Mouse (Mus musculus): Measurements from ENCODE around the gene Cyb5d1. TPM values are rescaled to one million over a fixed set of nuclear protein-coding genes. Genes with fewer than 3 reads are reported as not detected.
"Not testable (repeated sequence)": the region's sequence is repeated elsewhere in the genome, so short reads cannot be mapped to it uniquely, and the experiment has no call there.

Cyb5d1 gene
- polyA plus RNA-seq, 1 experiment from 2014 or later = 29.7 TPM

- Histone ChIP-seq H3K9me3 (replicated peaks) (no peaks in the 10 kb centered on the region), H3K27me3 (replicated peaks) (peaks cover 5% of the 10 kb centered on the region; the same call in 1 of the 2 replicates), H3K4me1 (peaks cover 28% of the 10 kb centered on the region), H3K4me2 (no peak overlapping the region), H3K4me3 (replicated peaks) (no peak overlapping the region), H3K27ac (replicated peaks) (no peak overlapping the region), H3K9ac (replicated peaks) (no peak overlapping the region), H3K36me3 (peaks cover 64% of the 10 kb centered on the region)
- ATAC-seq (ENCODE audit: low FRiP score) = no peak
- 75% methylated on average over 25 of the region's 25 CpGs for whole genome bisulfite sequencing
These were observed 4.8 kb upstream of the Cyb5d1 start for GRCm38 (mm10) chr11:69400083-69400850.

DNA sequence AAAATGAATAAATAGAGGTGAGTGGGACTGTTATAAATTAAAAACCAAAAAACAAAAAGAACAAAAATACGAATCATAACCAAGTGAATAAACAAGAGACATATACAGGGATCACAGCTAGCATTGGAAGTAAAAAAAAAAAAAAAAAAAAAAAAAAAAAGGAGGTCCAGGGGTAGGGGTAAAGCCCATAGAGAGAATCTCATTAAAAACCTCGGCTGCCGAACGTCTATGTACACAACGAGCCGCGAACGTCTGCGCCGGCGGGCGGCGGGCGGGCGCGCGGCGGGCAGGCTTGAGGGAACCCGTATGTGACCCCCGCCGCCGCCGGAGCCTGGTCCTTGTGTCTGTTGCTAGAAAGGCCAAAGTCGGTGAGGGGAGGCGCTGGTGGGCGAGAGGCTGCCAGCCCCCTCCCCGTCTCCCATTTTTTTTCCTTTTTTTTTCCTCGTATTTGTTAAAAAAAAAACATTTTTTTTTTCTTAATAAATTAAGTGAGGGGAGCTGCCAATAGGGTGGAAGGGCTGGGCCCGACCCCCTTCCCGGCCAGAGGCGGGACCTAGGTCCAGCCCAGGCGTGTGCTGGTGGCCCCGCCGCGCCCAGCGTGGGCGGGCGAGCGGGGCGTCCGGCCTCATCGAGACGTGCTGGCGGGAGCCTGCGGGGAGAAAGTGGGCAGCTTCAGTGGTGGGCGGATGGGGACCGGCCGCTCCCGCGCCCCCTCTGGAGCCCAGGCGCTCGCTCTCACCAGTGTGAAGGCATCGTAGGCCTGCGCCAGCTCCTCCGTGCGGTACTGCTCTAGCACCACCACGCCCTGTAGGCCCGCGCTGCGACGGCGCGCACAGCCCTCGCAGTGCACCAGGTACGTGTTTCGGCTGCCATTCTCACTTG is 4.0 kb upstream of the Cyb5d1 start:
- H3K4me2 ChIP-seq = 0 out of 2 replicates have a peak overlapping the region, but pooled peaks have one; percentile 2

DNA sequence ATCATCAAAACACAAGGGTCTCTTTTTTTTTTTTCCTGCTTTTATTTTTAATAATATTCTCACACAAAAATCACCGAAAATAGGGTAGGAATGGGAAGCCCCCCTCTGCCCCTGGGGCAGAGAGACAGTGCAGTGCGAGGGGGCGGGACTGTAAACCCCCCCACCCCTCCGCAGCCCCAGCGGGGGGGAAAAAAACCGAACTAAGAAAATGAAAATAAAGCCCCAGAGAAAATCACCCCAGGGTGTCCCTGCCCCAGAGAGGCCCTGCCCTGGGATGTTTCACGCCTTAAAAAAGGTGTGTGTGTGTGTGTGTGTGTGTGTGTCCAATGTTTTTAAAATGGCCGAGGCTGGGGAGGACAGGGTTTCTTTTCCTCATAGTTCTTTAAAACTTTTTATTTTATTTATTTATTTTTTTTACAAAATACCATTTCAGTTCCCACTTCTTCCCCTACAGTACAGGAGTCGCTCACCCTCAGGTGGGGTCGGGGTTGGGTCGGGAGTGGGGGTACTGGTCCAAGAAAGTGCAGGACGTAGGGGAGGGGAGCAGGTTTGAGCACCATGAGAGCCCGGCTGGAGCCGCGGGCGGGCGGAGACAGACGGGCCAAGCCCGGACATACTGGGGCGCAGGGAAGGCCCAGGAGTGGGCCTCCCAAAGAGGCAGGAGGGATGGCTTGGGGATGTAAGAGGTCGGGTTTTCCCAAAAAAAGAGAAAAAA is 3.2 kb upstream of the Cyb5d1 start:
- 23% methylated on average over 21 of the region's 21 CpGs for WGBS

More for the DNA sequence above, 4.0 kb upstream of the Cyb5d1 start:
- no peaks in the 10 kb centered on the region for H3K9me3 ChIP-seq (replicated peaks)
- no peak overlapping the region for H3K9ac ChIP-seq (replicated peaks)
- peaks cover 30% of the 10 kb centered on the region for H3K4me1 ChIP-seq
- WGBS = 26% methylated on average over 65 of the region's 66 CpGs
- H3K27ac ChIP-seq (replicated peaks) = no peak overlapping the region
- H3K27me3 ChIP-seq (replicated peaks) = peaks cover 5% of the 10 kb centered on the region; the same call in 1 of the 2 replicates
- H3K4me3 ChIP-seq (replicated peaks) = no peak overlapping the region
- no peak for ATAC-seq (ENCODE audit: low FRiP score)
- peaks cover 56% of the 10 kb centered on the region for H3K36me3 ChIP-seq

DNA sequence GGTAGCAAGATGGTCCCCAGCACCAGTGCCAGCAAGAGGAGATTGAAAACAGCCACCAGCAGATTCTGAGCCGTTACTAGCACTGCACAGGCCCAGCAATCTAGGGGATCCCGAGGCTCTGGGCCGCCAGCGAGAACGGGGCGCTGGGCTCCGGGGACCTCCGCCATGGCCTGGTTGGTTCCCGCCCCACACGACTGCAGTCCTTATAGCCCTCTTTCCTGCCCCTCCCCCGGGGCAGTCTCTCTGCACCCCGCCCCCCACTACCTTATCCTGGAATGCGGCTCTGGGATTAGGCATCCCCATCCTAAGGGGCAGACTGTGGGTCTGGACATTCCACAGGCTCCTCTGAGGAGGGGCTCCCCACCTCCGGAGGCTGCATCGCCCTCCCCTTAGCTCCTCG is 2.6 kb upstream of the Cyb5d1 start, which contains the start of gene Tmem88:
TSS of gene Tmem88 (minus strand) at position 176 of the 400 bp plus-strand sequence.
- WGBS = 13% methylated on average over 15 of the region's 16 CpGs
- peaks cover 36% of the 10 kb centered on the region for H3K4me1 ChIP-seq
- H3K4me2 ChIP-seq = peak within 1 kb of the TSS; percentile 85
- ATAC-seq (ENCODE audit: low FRiP score) = no peak
- peak within 1 kb of the TSS; percentile 95; the same call in 1 of the 2 replicates for H3K9ac ChIP-seq (replicated peaks)
- H3K27ac ChIP-seq (replicated peaks) = peak within 1 kb of the TSS; percentile 100
- H3K9me3 ChIP-seq (replicated peaks) = no peaks in the 10 kb centered on the region
- H3K4me3 ChIP-seq (replicated peaks) = peak within 1 kb of the TSS; percentile 84
- H3K27me3 ChIP-seq (replicated peaks) = peaks cover 5% of the 10 kb centered on the region; the same call in 1 of the 2 replicates
- H3K36me3 ChIP-seq = peaks cover 42% of the 10 kb centered on the region

More for the DNA sequence above, 3.2 kb upstream of the Cyb5d1 start:
- peaks cover 36% of the 10 kb centered on the region for H3K4me1 ChIP-seq
- peak overlapping the region; percentile 85 for H3K4me2 ChIP-seq
- H3K27ac ChIP-seq (replicated peaks) = no peak overlapping the region
- peaks cover 5% of the 10 kb centered on the region; the same call in 1 of the 2 replicates for H3K27me3 ChIP-seq (replicated peaks)
- no peak for ATAC-seq (ENCODE audit: low FRiP score)
- no peak overlapping the region for H3K9ac ChIP-seq (replicated peaks)
- no peaks in the 10 kb centered on the region for H3K9me3 ChIP-seq (replicated peaks)
- peaks cover 48% of the 10 kb centered on the region for H3K36me3 ChIP-seq
- H3K4me3 ChIP-seq (replicated peaks) = peak overlapping the region; percentile 84; the same call in 1 of the 2 replicates

DNA sequence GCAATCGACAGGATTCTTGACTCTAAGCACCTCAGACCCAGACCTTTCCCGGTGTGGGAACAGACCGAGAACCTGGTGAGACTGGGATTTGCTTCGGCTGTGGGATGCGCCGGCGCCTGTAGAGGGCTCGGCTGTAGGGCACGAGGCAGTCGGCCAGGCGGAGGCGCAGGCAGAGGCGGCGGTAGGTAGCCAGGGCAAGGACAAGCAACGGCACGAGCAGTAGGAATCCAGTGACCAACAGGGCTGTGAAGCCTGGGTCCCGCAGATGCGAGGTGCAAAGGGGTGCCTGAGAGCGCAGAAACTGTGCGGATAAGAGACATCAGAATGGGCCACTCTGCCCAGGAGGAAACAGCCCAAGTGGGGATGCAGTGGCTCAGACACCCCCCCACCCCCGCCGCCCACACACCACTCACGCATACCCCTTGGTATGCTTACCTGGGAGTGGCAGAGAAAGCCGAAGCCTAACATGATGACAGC is 2.2 kb upstream of the Cyb5d1 start:
- peak overlapping the region; percentile 20; the same call in 1 of the 2 replicates for H3K9ac ChIP-seq (replicated peaks)
- 13% methylated on average over 24 of the region's 24 CpGs for WGBS
- peaks cover 38% of the 10 kb centered on the region for H3K36me3 ChIP-seq
- H3K4me1 ChIP-seq = peaks cover 36% of the 10 kb centered on the region
- no peak for ATAC-seq (ENCODE audit: low FRiP score)
- H3K27ac ChIP-seq (replicated peaks) = peak overlapping the region; percentile 33
- H3K9me3 ChIP-seq (replicated peaks) = no peaks in the 10 kb centered on the region
- H3K4me3 ChIP-seq (replicated peaks) = peak overlapping the region; percentile 84
- H3K27me3 ChIP-seq (replicated peaks) = peaks cover 5% of the 10 kb centered on the region; the same call in 1 of the 2 replicates
- H3K4me2 ChIP-seq = peak overlapping the region; percentile 85

DNA sequence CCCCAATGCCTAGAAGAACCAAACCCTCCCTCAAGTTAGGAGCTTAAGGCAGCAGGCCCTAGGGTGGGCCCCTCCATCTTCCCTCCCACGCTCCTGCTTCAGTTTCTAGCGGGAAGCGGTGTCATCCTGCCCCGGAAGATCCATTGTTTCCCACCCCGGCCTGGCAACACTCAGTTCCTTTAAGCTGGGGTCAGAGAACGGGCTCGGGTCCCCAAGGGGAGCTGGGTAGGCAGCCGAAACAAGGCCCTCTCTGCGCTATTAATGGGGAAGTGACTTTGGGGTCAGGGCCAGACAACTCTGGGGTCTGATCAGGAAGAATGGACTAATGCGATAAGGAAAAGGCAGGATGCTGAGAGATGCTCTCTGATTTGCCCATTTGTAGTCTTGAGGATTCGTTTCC is 1.3 kb upstream of the Cyb5d1 start:
- Histone ChIP-seq H3K9me3 (replicated peaks) (no peaks in the 10 kb centered on the region), H3K4me3 (replicated peaks) (peak overlapping the region; percentile 84), H3K4me2 (peak overlapping the region; percentile 85), H3K9ac (replicated peaks) (peak overlapping the region; percentile 95; the same call in 1 of the 2 replicates), H3K27me3 (replicated peaks) (peaks cover 5% of the 10 kb centered on the region; the same call in 1 of the 2 replicates), H3K4me1 (peaks cover 36% of the 10 kb centered on the region), H3K36me3 (peaks cover 31% of the 10 kb centered on the region), H3K27ac (replicated peaks) (peak overlapping the region; percentile 100)
- WGBS = 26% methylated on average over 11 of the region's 11 CpGs
- no peak for ATAC-seq (ENCODE audit: low FRiP score)

DNA sequence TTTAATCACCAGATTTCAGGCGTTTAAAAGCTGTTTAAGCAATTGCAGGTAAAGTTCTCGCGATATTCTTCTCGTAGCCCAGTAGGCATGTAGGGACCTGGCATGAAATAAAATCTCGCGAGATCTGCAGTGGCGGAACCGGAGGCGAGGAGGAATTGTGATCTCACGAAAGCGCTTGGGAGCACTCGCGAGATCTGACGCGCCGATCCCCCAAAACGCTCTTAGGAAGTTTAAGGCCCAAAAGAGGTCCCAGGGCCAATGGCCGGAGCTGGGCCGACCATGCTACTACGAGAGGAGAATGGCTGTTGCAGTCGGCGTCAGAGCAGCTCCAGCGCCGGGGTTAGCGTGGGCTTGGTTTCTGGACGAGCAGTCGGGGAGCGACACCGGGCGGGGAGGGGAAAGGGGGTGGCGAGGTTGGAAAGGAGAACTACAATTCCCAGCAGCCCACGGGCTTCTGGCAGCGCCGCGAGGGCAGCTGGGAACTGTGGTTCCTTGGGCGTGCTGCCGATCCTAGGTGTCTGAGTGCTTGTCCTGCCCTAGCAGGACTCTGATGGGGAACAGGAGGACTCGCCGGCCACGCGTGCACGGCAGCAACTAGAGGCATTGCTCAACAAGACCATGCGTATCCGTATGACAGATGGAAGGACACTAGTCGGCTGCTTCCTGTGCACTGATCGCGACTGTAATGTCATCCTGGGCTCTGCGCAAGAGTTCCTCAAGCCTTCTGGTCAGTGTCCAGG is 373 bp upstream of the Cyb5d1 start:
- H3K9ac ChIP-seq (replicated peaks) = peak overlapping the region; percentile 95
- peak overlapping the region; percentile 85 for H3K4me2 ChIP-seq
- H3K9me3 ChIP-seq (replicated peaks) = no peaks in the 10 kb centered on the region
- H3K4me1 ChIP-seq = peaks cover 28% of the 10 kb centered on the region
- H3K27ac ChIP-seq (replicated peaks) = peak overlapping the region; percentile 100
- WGBS = under 1% methylated on average over 47 of the region's 48 CpGs
- H3K27me3 ChIP-seq (replicated peaks) = peaks cover 5% of the 10 kb centered on the region; the same call in 1 of the 2 replicates
- H3K4me3 ChIP-seq (replicated peaks) = peak overlapping the region; percentile 84
- peak; percentile 94 for ATAC-seq (ENCODE audit: low FRiP score)
- H3K36me3 ChIP-seq = peaks cover 21% of the 10 kb centered on the region

DNA sequence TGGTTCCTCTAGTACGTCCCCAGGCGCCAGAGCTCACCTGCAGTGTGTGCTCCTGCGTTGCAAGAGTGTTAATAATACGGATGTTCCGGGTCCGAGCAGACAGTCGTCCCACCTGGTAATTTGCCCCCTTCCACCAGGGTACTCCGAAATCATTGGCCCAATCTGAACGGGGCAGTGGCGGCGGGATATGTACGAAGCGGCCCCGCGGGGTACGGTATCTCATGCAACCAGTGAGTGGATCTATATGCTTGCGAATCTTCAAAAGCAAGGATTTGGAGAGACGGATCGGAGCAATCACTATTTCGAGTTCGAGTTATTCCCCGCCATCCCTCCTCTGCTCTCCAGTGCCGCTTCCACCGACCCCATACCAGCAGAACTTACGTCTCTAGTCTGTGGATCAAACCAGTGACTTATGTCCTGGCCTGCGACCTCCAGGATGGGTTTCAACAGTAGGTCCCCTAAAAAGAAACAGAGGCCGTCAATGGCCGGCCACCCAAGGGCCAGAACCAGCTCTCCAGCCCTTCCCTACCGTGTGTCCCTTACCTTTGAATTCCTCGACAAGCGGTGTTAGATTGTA is 752 bp downstream of the Cyb5d1 start:
- H3K36me3 ChIP-seq; H3K27me3 ChIP-seq (replicated peaks); ATAC-seq (ENCODE audit: low FRiP score); H3K9me3 ChIP-seq (replicated peaks): not testable (repeated sequence)
- 1% methylated on average over 31 of the region's 31 CpGs for WGBS
- peaks cover 31% of the 10 kb centered on the region for H3K4me1 ChIP-seq
- H3K27ac ChIP-seq (replicated peaks) = peak overlapping the region; percentile 100
- H3K9ac ChIP-seq (replicated peaks) = peak overlapping the region; percentile 95
- H3K4me2 ChIP-seq = peak overlapping the region; percentile 85
- H3K4me3 ChIP-seq (replicated peaks) = peak overlapping the region; percentile 84

DNA sequence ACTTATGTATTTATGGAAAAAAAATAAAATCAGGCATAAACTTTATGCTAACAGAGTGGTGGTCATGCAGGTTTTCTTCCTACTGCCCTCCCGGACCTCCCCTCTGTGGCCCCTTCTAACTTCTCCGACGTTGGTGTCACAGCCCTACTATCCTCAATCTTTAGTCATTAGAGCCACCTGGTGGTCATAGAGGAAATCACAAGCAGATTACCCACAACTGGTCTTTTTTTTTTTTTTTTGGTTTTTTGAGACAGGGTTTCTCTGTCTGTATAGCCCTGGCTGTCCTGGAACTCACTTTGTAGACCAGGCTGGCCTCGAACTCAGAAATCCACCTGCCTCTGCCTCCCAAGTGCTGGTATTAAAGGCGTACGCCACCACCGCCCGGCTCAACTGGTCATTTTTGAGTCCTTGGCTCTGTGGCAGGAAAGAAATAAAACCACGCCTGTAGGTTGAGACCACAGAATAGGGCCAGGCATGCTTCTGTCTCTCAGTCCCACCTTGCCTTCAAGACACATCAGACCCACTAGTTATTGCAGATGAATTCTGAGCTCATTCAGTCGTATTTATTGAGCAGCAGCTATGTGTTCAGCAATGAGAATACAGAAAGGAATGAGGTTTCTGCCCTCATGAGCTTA is 4.9 kb downstream of the Cyb5d1 start:
- no peaks in the 10 kb centered on the region for H3K9me3 ChIP-seq (replicated peaks)
- no peak for ATAC-seq (ENCODE audit: low FRiP score)
- no peaks in the 10 kb centered on the region for H3K27me3 ChIP-seq (replicated peaks)
- H3K9ac ChIP-seq (replicated peaks) = no peak overlapping the region
- H3K36me3 ChIP-seq = no peaks in the 10 kb centered on the region
- H3K4me3 ChIP-seq (replicated peaks) = no peak overlapping the region
- no peak overlapping the region for H3K27ac ChIP-seq (replicated peaks)
- WGBS = 52% methylated on average over 10 of the region's 10 CpGs
- peaks cover 11% of the 10 kb centered on the region for H3K4me1 ChIP-seq
- no peak overlapping the region for H3K4me2 ChIP-seq

Data from neural tube, embryonic 15.5 days (tissue).